Mouse (Mus musculus) MEL (cell line): ENCODE results near the gene Spc24. TPM values are rescaled to one million over a fixed set of nuclear protein-coding genes. Genes with fewer than 3 reads are reported as not detected.

Source experiments
- DNase-seq: peaks from one replicate; pipeline ENCODE4 v3.0.0; 2011; ENCODE audit warnings: low read depth, low spot score
- H3K27ac ChIP-seq: 2 replicates; pipeline ENCODE4 v1.5.1; 2012; ENCODE audit warnings: low read depth, mild to moderate bottlenecking, control low read depth, low read length, moderate library complexity; ENCODE audit not compliant: control insufficient read depth
- H3K27me3 ChIP-seq, 2 experiments: fragments of 150-350 bp in 1 of 2; sonication (generic) in 1 of 2; 2 replicates each; pipeline ENCODE4 v1.6.1; 2012; ENCODE audit warnings: low read length in 2 of 2, mild to moderate bottlenecking in 2 of 2, improper control_type of control experiment in 1 of 2, moderate library complexity in 1 of 2; ENCODE audit not compliant: insufficient read depth in 2 of 2, control insufficient read depth in 1 of 2
- H3K36me3 ChIP-seq, 2 experiments: 2 replicates each; pipeline ENCODE4 v1.6.1; 2012 to 2014; ENCODE audit warnings: low read length in 2 of 2, improper control_type of control experiment in 1 of 2, inconsistent platforms in 1 of 2, mild to moderate bottlenecking in 1 of 2; ENCODE audit not compliant: insufficient read depth in 2 of 2, control insufficient read depth in 1 of 2
- H3K4me1 ChIP-seq, 2 experiments: fragments of 150-350 bp in 1 of 2; sonication (generic) in 1 of 2; 2 replicates each; pipeline ENCODE4 v1.6.1; 2012; ENCODE audit warnings: low read length in 2 of 2, improper control_type of control experiment in 1 of 2, mild to moderate bottlenecking in 1 of 2; ENCODE audit not compliant: insufficient read depth in 2 of 2, control insufficient read depth in 1 of 2
- H3K4me3 ChIP-seq, 2 experiments: fragments of 150-350 bp in 1 of 2; sonication (generic) in 1 of 2; 2 replicates each; pipeline ENCODE4 v1.5.1; 2012; ENCODE audit warnings: low read depth in 2 of 2, low read length in 2 of 2, mild to moderate bottlenecking in 2 of 2, moderate library complexity in 2 of 2, control low read depth in 1 of 2, improper control_type of control experiment in 1 of 2; ENCODE audit not compliant: control insufficient read depth in 1 of 2, insufficient read depth in 1 of 2
- H3K79me2 ChIP-seq: 2 replicates; pipeline ENCODE4 v1.6.1; 2012; ENCODE audit warnings: mild to moderate bottlenecking, low read length, moderate library complexity; ENCODE audit not compliant: control insufficient read depth, poor library complexity, insufficient read depth
- H3K9ac ChIP-seq: 2 replicates; pipeline ENCODE4 v1.6.1; 2012; ENCODE audit warnings: low read depth, mild to moderate bottlenecking, control low read depth, low read length, moderate library complexity; ENCODE audit not compliant: control insufficient read depth, poor library complexity, severe bottlenecking
- H3K9me3 ChIP-seq: fragments of 150-350 bp; sonication (generic); replicated peaks from 2 replicates; pipeline ENCODE4 v1.6.1; 2012; ENCODE audit warnings: mild to moderate bottlenecking, low read length, improper control_type of control experiment, moderate library complexity; ENCODE audit not compliant: insufficient read depth
- CHD1 ChIP-seq: IDR thresholded peaks from 2 replicates; pipeline ENCODE4 v1.6.1; 2012; ENCODE audit warnings: low read depth, mild to moderate bottlenecking, inconsistent platforms, low read length, improper control_type of control experiment
- E2F4 ChIP-seq: IDR thresholded peaks from 2 replicates; pipeline ENCODE4 v1.6.1; 2011; ENCODE audit warnings: low read depth, low read length, improper control_type of control experiment, borderline replicate concordance
- HCFC1 ChIP-seq: IDR thresholded peaks from 2 replicates; pipeline ENCODE4 v1.6.1; 2012; ENCODE audit warnings: low read depth, mild to moderate bottlenecking, inconsistent platforms, low read length, improper control_type of control experiment, moderate library complexity
- POLR2A ChIP-seq, 2 experiments: IDR thresholded peaks; 2 replicates each; pipeline ENCODE4 v1.6.1; 2011 to 2012; ENCODE audit warnings: low read length in 2 of 2, mild to moderate bottlenecking in 2 of 2, control low read depth in 1 of 2, improper control_type of control experiment in 1 of 2, low read depth in 1 of 2, moderate library complexity in 1 of 2; ENCODE audit not compliant: control insufficient read depth in 1 of 2, insufficient read depth in 1 of 2, poor library complexity in 1 of 2
- POLR2AphosphoS2 ChIP-seq: IDR thresholded peaks from 2 replicates; pipeline ENCODE4 v1.6.1; 2011; ENCODE audit warnings: low read length, improper control_type of control experiment
- POLR2AphosphoS5 ChIP-seq: IDR thresholded peaks from 2 replicates; pipeline ENCODE4 v1.6.1; 2012; ENCODE audit warnings: low read depth, borderline replicate concordance, mild to moderate bottlenecking, inconsistent platforms, low read length, moderate library complexity, mixed read lengths
- RAD21 ChIP-seq: IDR thresholded peaks from 2 replicates; pipeline ENCODE4 v1.6.1; 2011; ENCODE audit warnings: mild to moderate bottlenecking, low read depth, low read length, improper control_type of control experiment
- SIN3A ChIP-seq: IDR thresholded peaks from 2 replicates; pipeline ENCODE4 v1.6.1; 2012; ENCODE audit warnings: low read length, improper control_type of control experiment, inconsistent platforms
- UBTF ChIP-seq: IDR thresholded peaks from 2 replicates; pipeline ENCODE4 v1.6.1; 2012; ENCODE audit warnings: low read depth, mild to moderate bottlenecking, inconsistent platforms, low read length, improper control_type of control experiment, moderate library complexity, borderline replicate concordance; ENCODE audit not compliant: insufficient read depth
- polyA plus RNA-seq, 2 experiments: library from polyadenylated mRNA; stranded (reverse) in 1 of 2; unstranded in 1 of 2; fragments of >175 nt in 1 of 2; fragments of >200 nt in 1 of 2; gene quantifications; 2 replicates each; pipeline versions ENCODE4 v1.2.1 to v1.2.4; 2012; ENCODE audit warnings: low replicate concordance in 2 of 2, low read depth in 1 of 2; ENCODE audit not compliant: insufficient read length in 2 of 2, insufficient read depth in 1 of 2, missing spikeins in 1 of 2
- total RNA-seq: library from RNA; depleted of rRNA; stranded (reverse); fragments of 300-350 nt; gene quantifications from 2 replicates; pipeline ENCODE4 v1.2.3, GENCODE M21; 2012

The Spc24 gene
- total and polyA plus RNA-seq, 3 experiments, result 304 to 377 TPM; not detected in 1

GRCm38 (mm10) chr9:21733446-21733845, 26.7 kb downstream of the Spc24 start:
- TF ChIP-seq POLR2AphosphoS2, result no peak
- no peaks in the 10 kb centered on the region for H3K9me3 ChIP-seq
- no peak overlapping the region for H3K9ac ChIP-seq
- no peak for DNase-seq
- no peaks in the 10 kb centered on the region for H3K27me3 ChIP-seq
- peaks cover 0 to 13% of the 10 kb centered on the region in 2 experiments; a peak in 2 of 4 replicates for H3K4me1 ChIP-seq
- H3K36me3 ChIP-seq, result peaks cover 8 to 82% of the 10 kb centered on the region in 2 experiments
- H3K4me3 ChIP-seq, result no peak overlapping the region
- peaks cover 20% of the 10 kb centered on the region for H3K79me2 ChIP-seq
- H3K27ac ChIP-seq, result no peak overlapping the region

- H3K27ac ChIP-seq, result no peak overlapping the region
Measured at GRCm38 (mm10) chr9:21732288-21732687, 27.8 kb downstream of the Spc24 start.

GRCm38 (mm10) chr9:21729264-21729663, 30.8 kb downstream of the Spc24 start:
- Histone ChIP-seq H3K27ac (no peak overlapping the region), H3K9me3 (no peaks in the 10 kb centered on the region), H3K4me3 (no peak overlapping the region), H3K9ac (no peak overlapping the region), H3K36me3 (peaks cover 22 to 50% of the 10 kb centered on the region in 2 experiments), H3K27me3 (no peaks in the 10 kb centered on the region), H3K4me1 (peaks cover 10 to 37% of the 10 kb centered on the region in 2 experiments; a peak in 3 of 4 replicates), H3K79me2 (peaks cover 57% of the 10 kb centered on the region)
- TF ChIP-seq POLR2A (IDR thresholded peaks at IDR 0.05; ENCODE audit: control insufficient read depth in 1 of 2, insufficient read depth in 1 of 2, low read depth in 1 of 2, low read length in 2 of 2, poor library complexity in 1 of 2) (0 out of 4 replicates have a peak, but pooled peaks of 1 of the 2 experiments have one; percentile 20), CHD1 (no peak)
- peak; percentile 59 for DNase-seq

More at GRCm38 (mm10) chr9:21732288-21732687, 27.8 kb downstream of the Spc24 start:
- Histone ChIP-seq H3K27me3 (no peaks in the 10 kb centered on the region), H3K9ac (no peak overlapping the region), H3K4me3 (no peak overlapping the region), H3K9me3 (no peaks in the 10 kb centered on the region), H3K79me2 (peaks cover 30% of the 10 kb centered on the region), H3K4me1 (peaks cover 0 to 14% of the 10 kb centered on the region in 2 experiments; a peak in 2 of 4 replicates), H3K36me3 (peaks cover 8 to 76% of the 10 kb centered on the region in 2 experiments)
- TF ChIP-seq HCFC1 (no peak), E2F4 (no peak), POLR2AphosphoS5 (peak; percentile 92; the same call in 1 of the 2 replicates), SIN3A (no peak)
- no peak for DNase-seq

GRCm38 (mm10) chr9:21728261-21728832, 31.8 kb downstream of the Spc24 start:
- Histone ChIP-seq H3K27me3 (no peaks in the 10 kb centered on the region), H3K79me2 (peaks cover 60% of the 10 kb centered on the region), H3K4me3 (no peak overlapping the region), H3K4me1 (peaks cover 10 to 37% of the 10 kb centered on the region in 2 experiments; a peak in 3 of 4 replicates), H3K9me3 (no peaks in the 10 kb centered on the region), H3K27ac (no peak overlapping the region), H3K36me3 (peaks cover 22 to 41% of the 10 kb centered on the region in 2 experiments), H3K9ac (no peak overlapping the region)
- TF ChIP-seq UBTF (0 out of 2 replicates have a peak, but pooled peaks have one; percentile 5), RAD21 (no peak)
- no peak for DNase-seq
